Mouse (Mus musculus) small intestine, adult 2 months (tissue): ENCODE data around the gene Entpd3.

ENCODE experiments used
- CTCF ChIP-seq: fragments of 200-500 bp; IDR thresholded peaks from 2 replicates; pipeline ENCODE4 v1.5.1; 2012; ENCODE audit warnings: low read depth, mild to moderate bottlenecking, control low read depth, inconsistent platforms, low read length, moderate library complexity, mixed read lengths; ENCODE audit not compliant: insufficient replicate concordance, insufficient read length; ENCODE audit errors: extremely low read depth
- POLR2A ChIP-seq: fragments of 200-500 bp; IDR thresholded peaks from 2 replicates; pipeline ENCODE4 v1.6.1; 2012; ENCODE audit warnings: low read depth, mild to moderate bottlenecking, control low read depth, inconsistent platforms, low read length, moderate library complexity

DNA sequence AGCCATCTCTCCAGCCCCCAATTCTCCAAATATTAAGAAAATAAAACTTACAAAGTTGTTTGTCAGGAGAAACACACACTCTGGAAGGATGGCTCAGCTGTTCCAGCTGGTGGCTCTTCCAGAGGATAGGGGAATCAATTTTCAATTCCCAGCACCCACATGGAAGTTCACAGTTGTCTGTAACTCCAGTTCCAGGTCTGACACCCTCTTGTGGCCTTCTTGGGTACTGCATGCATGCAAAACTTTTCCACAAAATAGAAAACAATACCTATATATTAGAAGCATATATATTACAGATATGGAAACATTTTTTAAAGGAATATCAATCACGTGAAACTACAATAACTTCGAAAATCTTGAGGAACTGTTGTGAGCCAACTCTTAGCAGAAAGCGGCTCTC, 27.8 kb upstream of the Entpd3 start:
- TF ChIP-seq CTCF (peak; percentile 35; the same call in 1 of the 2 replicates), POLR2A (no peak)
